Mouse (Mus musculus): ENCODE measurements around the gene Ror1. TPM values are rescaled to one million over a fixed set of nuclear protein-coding genes. Genes with fewer than 3 reads are reported as not detected.

Gene Ror1
- polyA plus RNA-seq, 1 experiment from 2014 or later: 0.76 TPM

GRCm38 (mm10) chr4:100070101-100070500, 25.5 kb upstream of the Ror1 start:
- no peaks in the 10 kb centered on the region for H3K4me1 ChIP-seq
- H3K4me3 ChIP-seq: no peak overlapping the region
- 86% methylated on average over 6 of the region's 6 CpGs for WGBS

GRCm38 (mm10) chr4:100096596-100097181, 1.1 kb downstream of the Ror1 start:
- Histone ChIP-seq H3K36me3 (no peaks in the 10 kb centered on the region), H3K27me3 (peaks cover 19% of the 10 kb centered on the region), H3K9ac (replicated peaks) (peak overlapping the region; percentile 30; the same call in 1 of the 2 replicates), H3K9me3 (peaks cover 4% of the 10 kb centered on the region; the same call in 1 of the 2 replicates), H3K27ac (replicated peaks) (no peak overlapping the region), H3K4me1 (peaks cover 15% of the 10 kb centered on the region), H3K4me3 (peak overlapping the region; percentile 51), H3K4me2 (replicated peaks) (peak overlapping the region; percentile 98)
- WGBS: 2% methylated on average over 21 of the region's 21 CpGs
- no peak for ATAC-seq (replicated peaks)

More at GRCm38 (mm10) chr4:100070101-100070500, 25.5 kb upstream of the Ror1 start:
- Histone ChIP-seq H3K36me3 (no peaks in the 10 kb centered on the region), H3K9ac (replicated peaks) (no peak overlapping the region), H3K9me3 (no peaks in the 10 kb centered on the region), H3K4me2 (replicated peaks) (no peak overlapping the region), H3K27ac (replicated peaks) (no peak overlapping the region), H3K27me3 (no peaks in the 10 kb centered on the region)
- ATAC-seq (replicated peaks): no peak

GRCm38 (mm10) chr4:100097364-100097979, 1.9 kb downstream of the Ror1 start:
- Histone ChIP-seq H3K4me3 (peak overlapping the region; percentile 51; the same call in 1 of the 2 replicates), H3K27me3 (peaks cover 19% of the 10 kb centered on the region), H3K9me3 (peaks cover 4% of the 10 kb centered on the region; the same call in 1 of the 2 replicates), H3K27ac (replicated peaks) (no peak overlapping the region), H3K4me2 (replicated peaks) (0 out of 2 replicates have a peak overlapping the region, but pooled peaks have one; percentile 98), H3K4me1 (peaks cover 15% of the 10 kb centered on the region), H3K9ac (replicated peaks) (no peak overlapping the region), H3K36me3 (no peaks in the 10 kb centered on the region)
- no peak for ATAC-seq (replicated peaks)
- WGBS: 18% methylated on average over 10 of the region's 10 CpGs

DNA sequence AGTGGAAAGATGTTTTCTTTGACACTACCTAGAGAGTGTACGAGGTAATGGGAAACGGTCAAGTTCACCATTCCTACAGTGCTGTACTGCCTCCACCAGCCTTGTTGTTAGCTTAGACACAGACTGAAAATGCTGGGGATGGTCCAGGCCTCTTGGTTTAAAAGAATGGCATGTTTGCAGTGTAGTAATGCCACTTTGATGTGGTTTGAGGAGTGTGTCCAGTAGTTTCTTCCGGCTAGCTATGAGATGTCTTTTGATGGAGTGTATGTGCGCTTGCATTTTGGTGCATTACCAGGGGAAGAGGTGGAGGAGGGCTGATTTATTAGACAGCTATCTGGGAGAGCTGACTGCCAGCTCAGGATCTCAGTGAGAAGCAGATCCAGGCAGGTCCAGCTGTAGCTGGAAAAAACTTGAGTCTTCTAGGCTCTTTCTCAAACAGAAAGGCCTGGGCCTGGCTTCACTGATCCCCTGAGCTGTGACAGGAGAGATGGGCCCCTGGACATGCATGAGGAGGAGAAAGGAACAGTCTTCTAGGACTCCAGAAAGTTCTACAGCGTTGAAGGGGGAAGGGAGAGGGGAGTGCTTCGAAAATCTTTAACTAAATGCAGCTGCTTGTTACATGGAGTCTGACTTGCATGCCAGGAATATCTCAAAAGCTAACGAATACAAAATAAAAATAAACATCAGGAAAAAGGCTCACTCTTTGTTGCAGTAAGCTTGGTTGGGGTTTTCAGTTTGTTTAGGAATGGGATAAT, 5.7 kb downstream of the Ror1 start:
- Histone ChIP-seq H3K27ac (replicated peaks) (no peak overlapping the region), H3K27me3 (peaks cover 17% of the 10 kb centered on the region), H3K9me3 (peaks cover 4% of the 10 kb centered on the region; the same call in 1 of the 2 replicates), H3K9ac (replicated peaks) (no peak overlapping the region), H3K4me1 (peaks cover 9% of the 10 kb centered on the region), H3K4me2 (replicated peaks) (no peak overlapping the region), H3K4me3 (no peak overlapping the region), H3K36me3 (no peaks in the 10 kb centered on the region)
- ATAC-seq (replicated peaks): no peak
- 79% methylated on average over 7 of the region's 7 CpGs for WGBS

- no peak for ATAC-seq (replicated peaks)
- Histone ChIP-seq H3K27me3 (0 out of 2 replicates have a peak, but pooled peaks cover 12% of the 10 kb centered on the region), H3K27ac (replicated peaks) (no peak overlapping the region), H3K9me3 (peaks cover 4% of the 10 kb centered on the region; the same call in 1 of the 2 replicates), H3K4me1 (peaks cover 3% of the 10 kb centered on the region; the same call in 1 of the 2 replicates), H3K4me3 (no peak overlapping the region), H3K4me2 (replicated peaks) (no peak overlapping the region), H3K9ac (replicated peaks) (no peak overlapping the region), H3K36me3 (no peaks in the 10 kb centered on the region)
- WGBS: 67% methylated on average over 5 of the region's 5 CpGs
These were observed 6.3 kb downstream of the Ror1 start for GRCm38 (mm10) chr4:100101844-100102243.

- ATAC-seq (replicated peaks): no peak
- H3K27me3 ChIP-seq: no peaks in the 10 kb centered on the region
- H3K4me2 ChIP-seq (replicated peaks): no peak overlapping the region
- H3K27ac ChIP-seq (replicated peaks): no peak overlapping the region
- no peaks in the 10 kb centered on the region for H3K4me1 ChIP-seq
- H3K36me3 ChIP-seq: no peaks in the 10 kb centered on the region
- H3K9ac ChIP-seq (replicated peaks): no peak overlapping the region
- 84% methylated on average over 1 of the region's 1 CpGs for WGBS
- no peak overlapping the region for H3K4me3 ChIP-seq
- peaks cover 4% of the 10 kb centered on the region; the same call in 1 of the 2 replicates for H3K9me3 ChIP-seq
These were observed 8.7 kb downstream of the Ror1 start for GRCm38 (mm10) chr4:100104241-100104640.

- Histone ChIP-seq H3K36me3 (no peaks in the 10 kb centered on the region), H3K9me3 (no peaks in the 10 kb centered on the region), H3K4me2 (replicated peaks) (no peak overlapping the region), H3K27ac (replicated peaks) (no peak overlapping the region), H3K9ac (replicated peaks) (no peak overlapping the region), H3K4me3 (no peak overlapping the region), H3K27me3 (no peaks in the 10 kb centered on the region), H3K4me1 (no peaks in the 10 kb centered on the region)
- 86% methylated on average over 9 of the region's 9 CpGs for WGBS
- ATAC-seq (replicated peaks): no peak
These were observed 12.0 kb downstream of the Ror1 start for GRCm38 (mm10) chr4:100107593-100107992.

DNA sequence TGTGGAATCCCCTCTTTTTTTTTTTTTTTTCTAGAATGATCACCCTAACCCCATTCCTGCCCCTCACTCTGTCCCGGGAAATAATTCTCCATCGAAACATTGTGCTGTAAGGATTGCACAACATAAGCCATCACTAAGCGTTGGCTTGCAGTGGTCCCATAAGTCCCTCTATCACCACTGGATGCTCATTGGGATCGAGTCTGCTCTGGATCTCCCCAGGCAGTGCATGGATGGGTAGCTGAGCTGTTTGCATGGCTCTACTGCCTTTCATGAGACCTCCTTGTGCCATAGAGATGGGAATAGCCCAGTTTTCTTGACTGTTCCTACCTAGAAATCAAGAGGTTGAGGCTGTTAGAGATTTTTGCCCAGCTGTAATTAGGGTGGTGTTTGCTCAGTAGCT, 13.0 kb downstream of the Ror1 start:
- Histone ChIP-seq H3K9me3 (no peaks in the 10 kb centered on the region), H3K4me2 (replicated peaks) (no peak overlapping the region), H3K27me3 (no peaks in the 10 kb centered on the region), H3K36me3 (no peaks in the 10 kb centered on the region), H3K27ac (replicated peaks) (no peak overlapping the region), H3K4me1 (no peaks in the 10 kb centered on the region), H3K4me3 (no peak overlapping the region), H3K9ac (replicated peaks) (no peak overlapping the region)
- 92% methylated on average over 4 of the region's 4 CpGs for WGBS
- ATAC-seq (replicated peaks): no peak

- no peaks in the 10 kb centered on the region for H3K27me3 ChIP-seq
- no peaks in the 10 kb centered on the region for H3K9me3 ChIP-seq
- ATAC-seq (replicated peaks): no peak
- H3K9ac ChIP-seq (replicated peaks): no peak overlapping the region
- no peak overlapping the region for H3K4me2 ChIP-seq (replicated peaks)
- H3K36me3 ChIP-seq: no peaks in the 10 kb centered on the region
- H3K4me3 ChIP-seq: no peak overlapping the region
- no peaks in the 10 kb centered on the region for H3K4me1 ChIP-seq
- no peak overlapping the region for H3K27ac ChIP-seq (replicated peaks)
These were observed 18.6 kb downstream of the Ror1 start for GRCm38 (mm10) chr4:100114148-100114547.

DNA sequence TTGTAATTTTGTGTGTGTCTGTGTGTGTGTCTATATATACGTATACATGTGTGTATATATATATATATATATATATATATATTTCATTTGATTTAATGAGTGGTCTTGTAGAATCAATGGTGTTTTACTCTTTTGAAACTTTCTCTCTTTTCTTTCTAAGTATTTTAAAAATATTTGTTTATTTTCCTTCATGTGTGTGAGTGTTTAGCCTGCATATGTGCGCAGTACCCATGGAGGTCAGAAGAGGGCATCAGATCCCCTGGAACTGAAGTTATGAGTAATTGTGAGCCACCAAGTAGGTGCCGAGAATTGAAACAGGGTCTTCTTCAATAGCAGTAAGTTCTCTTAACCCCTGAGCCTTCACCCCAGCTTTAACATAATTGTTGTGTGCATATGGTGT, 20.8 kb downstream of the Ror1 start:
- H3K4me1 ChIP-seq: no peaks in the 10 kb centered on the region
- no peak for ATAC-seq (replicated peaks)
- H3K4me2 ChIP-seq (replicated peaks): no peak overlapping the region
- no peak overlapping the region for H3K27ac ChIP-seq (replicated peaks)
- H3K4me3 ChIP-seq: no peak overlapping the region
- 93% methylated on average over 3 of the region's 3 CpGs for WGBS
- no peaks in the 10 kb centered on the region for H3K27me3 ChIP-seq
- H3K9me3 ChIP-seq: no peaks in the 10 kb centered on the region
- H3K9ac ChIP-seq (replicated peaks): no peak overlapping the region
- H3K36me3 ChIP-seq: no peaks in the 10 kb centered on the region

- no peak overlapping the region for H3K9ac ChIP-seq (replicated peaks)
- 34% methylated on average over 4 of the region's 4 CpGs for WGBS
- H3K9me3 ChIP-seq: no peaks in the 10 kb centered on the region
- no peak overlapping the region for H3K4me3 ChIP-seq
- no peaks in the 10 kb centered on the region for H3K36me3 ChIP-seq
- no peaks in the 10 kb centered on the region for H3K4me1 ChIP-seq
- ATAC-seq (replicated peaks): no peak
- no peaks in the 10 kb centered on the region for H3K27me3 ChIP-seq
- H3K4me2 ChIP-seq (replicated peaks): no peak overlapping the region
- no peak overlapping the region for H3K27ac ChIP-seq (replicated peaks)
These were observed 23.1 kb downstream of the Ror1 start for GRCm38 (mm10) chr4:100118676-100119075.

DNA sequence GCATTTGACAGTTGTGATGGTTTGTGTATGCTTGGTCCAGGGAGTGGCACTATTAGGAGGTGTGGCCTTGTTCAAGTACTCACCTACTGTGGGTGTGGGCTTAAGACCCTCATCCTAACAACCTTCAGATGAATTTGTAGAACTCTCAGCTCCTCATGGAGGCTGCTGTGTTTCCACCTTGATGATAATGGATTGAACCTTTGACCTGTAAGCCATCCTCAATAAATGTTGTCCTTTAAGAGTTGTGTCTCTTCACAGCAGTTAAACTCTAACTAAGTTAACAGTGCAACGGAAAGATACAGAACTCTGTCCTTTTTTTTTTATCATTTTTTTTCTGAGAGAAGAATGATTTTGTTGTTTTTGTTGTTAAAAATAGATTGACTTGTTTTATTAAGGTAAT, 23.8 kb downstream of the Ror1 start:
- Histone ChIP-seq H3K9ac (replicated peaks) (no peak overlapping the region), H3K9me3 (no peaks in the 10 kb centered on the region), H3K36me3 (no peaks in the 10 kb centered on the region), H3K27ac (replicated peaks) (no peak overlapping the region), H3K4me2 (replicated peaks) (no peak overlapping the region), H3K4me1 (no peaks in the 10 kb centered on the region), H3K27me3 (no peaks in the 10 kb centered on the region), H3K4me3 (no peak overlapping the region)
- ATAC-seq (replicated peaks): no peak
- WGBS: 91% methylated on average over 1 of the region's 1 CpGs

Measured in forebrain, embryonic 15.5 days (tissue).